Mouse (Mus musculus) stomach, embryonic 16.5 days (tissue): ENCODE results near the gene Ap2b1. TPM values are rescaled to one million over a fixed set of nuclear protein-coding genes. Genes with fewer than 3 reads are reported as not detected.
A peak's percentile ranks its signal among the peaks of the same experiment; 100 is the strongest.

ENCODE experiments used
- ATAC-seq: fragments of 200-750 bp; cut with Nextera tagmentation; 2 replicates; pipeline ENCODE4 v1.8.0; 2017; ENCODE audit warnings: moderate number of reproducible peaks, moderate TSS enrichment; ENCODE audit not compliant: insufficient read depth, low FRiP score
- H3K27ac ChIP-seq: fragments of 300-500 bp; sonication (generic); 2 replicates; pipeline ENCODE4 v1.5.1; 2014; ENCODE audit warnings: low read length
- H3K27me3 ChIP-seq: fragments of 300-500 bp; sonication (generic); 2 replicates; pipeline ENCODE4 v1.6.1; 2014; ENCODE audit warnings: low read length, control low read depth, mixed read lengths; ENCODE audit not compliant: control insufficient read depth, insufficient read depth
- H3K36me3 ChIP-seq: fragments of 300-500 bp; sonication (generic); 2 replicates; pipeline ENCODE4 v1.6.1; 2014; ENCODE audit warnings: low read length; ENCODE audit not compliant: control insufficient read depth, insufficient read depth
- H3K4me1 ChIP-seq: fragments of 300-500 bp; sonication (generic); 2 replicates; pipeline ENCODE4 v1.6.1; 2014; ENCODE audit warnings: low read length, control low read depth, mixed read lengths; ENCODE audit not compliant: control insufficient read depth, insufficient read depth
- H3K4me2 ChIP-seq: fragments of 300-500 bp; sonication (generic); 2 replicates; pipeline ENCODE4 v1.6.1; 2014; ENCODE audit warnings: low read depth, low read length, mixed read lengths
- H3K4me3 ChIP-seq: fragments of 300-500 bp; sonication (generic); replicated peaks from 2 replicates; pipeline ENCODE4 v1.5.1; 2014; ENCODE audit warnings: mild to moderate bottlenecking, low read length
- H3K9ac ChIP-seq: fragments of 300-500 bp; sonication (generic); 2 replicates; pipeline ENCODE4 v1.6.1; 2014; ENCODE audit warnings: low read length
- H3K9me3 ChIP-seq: fragments of 300-500 bp; sonication (generic); replicated peaks from 2 replicates; pipeline ENCODE4 v1.6.1; 2016; ENCODE audit warnings: low read length, control low read depth; ENCODE audit not compliant: control insufficient read depth
- WGBS: fragments of 180-500 bp; shearing (Covaris S2); extraction: QIAGEN DNeasy Blood & Tissue Kit; methylation state at CpG from one replicate; pipeline ENCODE4 v1.1.7; 2014; 5-methylcytosine and 5-hydroxymethylcytosine counted together
- polyA plus RNA-seq: library from polyadenylated mRNA; unstranded; fragments of >200 nt; fragmentation: Nextera tagmentation; extraction: Ambion mirVana; gene quantifications from 2 replicates; pipeline ENCODE4 v1.2.1, GENCODE M21; 2015

The Ap2b1 gene
- polyA plus RNA-seq, 1 experiment from 2014 or later, result 50.5 TPM

DNA sequence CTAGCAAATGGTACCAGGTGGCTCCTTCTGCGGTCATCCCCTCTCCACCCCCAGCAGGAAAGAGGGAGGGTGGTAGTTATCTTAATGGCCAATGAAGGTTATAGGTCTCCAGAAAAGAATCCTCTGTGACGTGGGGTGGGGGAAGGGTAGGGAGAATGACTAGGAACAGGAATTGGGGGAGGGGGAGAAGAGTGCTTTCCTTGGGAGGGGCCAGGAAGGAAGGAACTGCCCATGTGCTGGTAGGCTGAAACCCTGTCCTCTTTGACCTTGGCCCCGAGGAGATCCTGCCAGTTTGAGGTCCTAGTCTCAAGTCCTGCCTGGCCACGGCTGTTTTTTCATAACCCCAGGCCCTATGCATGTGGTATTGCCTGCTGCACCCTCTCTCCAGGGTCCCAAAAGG, 150.5 kb downstream of the Ap2b1 start:
- peaks cover 14% of the 10 kb centered on the region; the same call in 1 of the 2 replicates for H3K27me3 ChIP-seq
- ATAC-seq, result no peak
- no peak overlapping the region for H3K4me2 ChIP-seq
- H3K9me3 ChIP-seq, result no peaks in the 10 kb centered on the region
- no peak overlapping the region for H3K9ac ChIP-seq
- 34% methylated on average over 4 of the region's 4 CpGs for WGBS
- H3K4me3 ChIP-seq, result no peak overlapping the region
- no peaks in the 10 kb centered on the region for H3K36me3 ChIP-seq
- H3K27ac ChIP-seq, result no peak overlapping the region; the same call in 1 of the 2 replicates
- H3K4me1 ChIP-seq, result peaks cover 34% of the 10 kb centered on the region

DNA sequence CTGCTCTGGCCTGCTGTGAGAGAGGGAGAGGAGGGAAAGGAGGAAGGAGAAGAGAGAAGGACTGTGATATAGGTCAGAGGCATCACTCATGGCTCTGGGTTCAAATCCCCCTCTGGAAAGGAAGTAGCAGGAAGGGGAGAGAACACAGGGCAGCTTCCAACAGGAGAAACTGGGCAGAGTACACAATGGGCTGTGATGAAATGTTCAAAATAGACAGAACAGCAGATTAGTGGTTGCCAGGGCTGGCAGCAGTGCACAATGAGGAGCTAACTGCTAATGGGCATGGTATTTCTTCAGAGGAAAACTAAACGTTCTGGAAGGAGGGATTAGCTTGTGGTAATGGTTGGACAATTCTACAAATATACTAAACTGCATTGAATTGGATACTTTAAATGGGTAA, 151.7 kb downstream of the Ap2b1 start:
- peaks cover 40% of the 10 kb centered on the region for H3K4me1 ChIP-seq
- WGBS, result 36% methylated on average over 1 of the region's 1 CpGs
- 0 out of 2 replicates have a peak, but pooled peaks cover 4% of the 10 kb centered on the region for H3K27me3 ChIP-seq
- no peaks in the 10 kb centered on the region for H3K36me3 ChIP-seq
- no peak for ATAC-seq
- H3K4me2 ChIP-seq, result no peak overlapping the region
- no peak overlapping the region for H3K27ac ChIP-seq
- no peak overlapping the region for H3K9ac ChIP-seq
- H3K4me3 ChIP-seq, result no peak overlapping the region
- H3K9me3 ChIP-seq, result no peaks in the 10 kb centered on the region

DNA sequence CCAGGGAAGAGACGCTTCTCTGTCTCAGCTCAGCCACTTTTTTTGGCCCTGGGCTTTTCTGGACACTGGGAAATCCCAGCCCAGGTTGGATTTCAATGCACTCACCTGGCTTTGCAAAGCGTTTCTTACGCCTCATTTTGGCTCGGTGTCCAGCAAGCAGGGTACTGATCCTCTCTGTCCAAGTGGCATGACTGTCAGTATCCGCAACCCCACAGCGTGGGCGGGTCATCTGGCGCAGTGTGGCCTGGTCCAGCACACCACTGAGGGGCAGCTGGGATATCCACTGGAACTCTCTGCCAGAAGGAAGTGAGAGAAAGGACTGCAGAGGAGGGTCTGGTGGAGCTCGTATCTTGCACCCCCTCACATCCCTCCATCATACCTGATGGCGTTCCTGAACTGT, 152.5 kb downstream of the Ap2b1 start:
- peaks cover 43% of the 10 kb centered on the region for H3K4me1 ChIP-seq
- no peaks in the 10 kb centered on the region for H3K9me3 ChIP-seq
- H3K27ac ChIP-seq, result no peak overlapping the region
- no peak overlapping the region for H3K9ac ChIP-seq
- no peaks in the 10 kb centered on the region for H3K36me3 ChIP-seq
- H3K27me3 ChIP-seq, result 0 out of 2 replicates have a peak, but pooled peaks cover 3% of the 10 kb centered on the region
- 82% methylated on average over 10 of the region's 10 CpGs for WGBS
- no peak overlapping the region for H3K4me3 ChIP-seq
- no peak for ATAC-seq
- no peak overlapping the region for H3K4me2 ChIP-seq

DNA sequence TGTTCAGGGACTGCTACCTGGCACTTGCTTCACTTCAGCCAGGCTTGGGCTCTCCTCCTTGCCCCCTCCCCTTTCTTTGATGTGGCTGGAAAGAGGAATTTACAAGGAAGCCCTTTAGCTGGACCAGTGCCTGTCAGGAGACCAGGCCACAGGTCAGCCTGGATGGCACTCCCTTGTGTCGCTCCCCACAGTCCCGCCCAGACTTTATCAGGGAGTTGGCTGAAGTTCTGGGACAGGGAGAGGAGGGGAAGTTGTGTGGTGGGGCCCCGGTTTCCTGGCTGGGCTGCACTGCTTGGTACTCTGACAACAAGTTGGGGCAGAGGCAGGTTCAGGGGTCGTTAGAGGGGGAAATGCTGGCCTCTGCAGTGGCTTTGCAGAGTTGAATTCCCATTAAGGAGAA, 155.7 kb downstream of the Ap2b1 start:
- Histone ChIP-seq H3K4me1 (peaks cover 41% of the 10 kb centered on the region), H3K9me3 (no peaks in the 10 kb centered on the region), H3K27me3 (no peaks in the 10 kb centered on the region), H3K36me3 (no peaks in the 10 kb centered on the region), H3K4me3 (no peak overlapping the region), H3K27ac (peak overlapping the region; percentile 88), H3K9ac (no peak overlapping the region), H3K4me2 (no peak overlapping the region)
- ATAC-seq, result peak; percentile 70; the same call in 1 of the 2 replicates
- WGBS, result 15% methylated on average over 4 of the region's 4 CpGs

Other genes with a start within 250 kb of the Ap2b1 start
- 9.3 and 9.5 TPM in 2 replicates for gene Slfn2, start 233.9 kb upstream of the Ap2b1 start, polyA plus RNA-seq
- 1.4 and 1.5 TPM in 2 replicates for gene Slfn1, start 182.2 kb upstream of the Ap2b1 start, polyA plus RNA-seq
- gene Slfn4, start 123.8 kb upstream of the Ap2b1 start, polyA plus RNA-seq, result 0.61 and 0.87 TPM in 2 replicates
- 0.80 and 1.0 TPM in 2 replicates for gene Slfn3, start 107.7 kb upstream of the Ap2b1 start, polyA plus RNA-seq
- gene Slfn14, start 12.3 kb upstream of the Ap2b1 start, polyA plus RNA-seq, result 1.4 and 1.7 TPM in 2 replicates
- gene Pex12, start 3.6 kb downstream of the Ap2b1 start, polyA plus RNA-seq, result 13.6 and 15.0 TPM in 2 replicates
- gene Rasl10b, start 110.1 kb downstream of the Ap2b1 start, polyA plus RNA-seq, result 0.27 and 0.49 TPM in 2 replicates
- 0.14 TPM in 2 replicates for gene Gas2l2, start 130.4 kb downstream of the Ap2b1 start, polyA plus RNA-seq
- 0.21 TPM in 1 of 2 replicates, not detected in the other for gene 1700020L24Rik, start 138.7 kb downstream of the Ap2b1 start, polyA plus RNA-seq
- 3.3 and 4.3 TPM in 2 replicates for gene Mmp28, start 164.0 kb downstream of the Ap2b1 start, polyA plus RNA-seq
- 9.7 TPM in 2 replicates for gene Taf15, start 174.1 kb downstream of the Ap2b1 start, polyA plus RNA-seq
- not detected in 2 replicates for gene Heatr9, start 223.2 kb downstream of the Ap2b1 start, polyA plus RNA-seq
- 1.00 and 1.0 TPM in 2 replicates for gene Ccl5, start 231.5 kb downstream of the Ap2b1 start, polyA plus RNA-seq